Mouse (Mus musculus) mesoderm, embryonic 11.5 days (tissue): ENCODE results near the gene Cort.
"Not testable (repeated sequence)": the region's sequence is repeated elsewhere in the genome, so short reads cannot be mapped to it uniquely, and the experiment has no call there.

Experiments
- DNase-seq: peaks from one replicate; pipeline ENCODE4 v3.0.0-alpha.2; 2012; ENCODE audit warnings: low read depth, low spot score

The Cort gene

DNA sequence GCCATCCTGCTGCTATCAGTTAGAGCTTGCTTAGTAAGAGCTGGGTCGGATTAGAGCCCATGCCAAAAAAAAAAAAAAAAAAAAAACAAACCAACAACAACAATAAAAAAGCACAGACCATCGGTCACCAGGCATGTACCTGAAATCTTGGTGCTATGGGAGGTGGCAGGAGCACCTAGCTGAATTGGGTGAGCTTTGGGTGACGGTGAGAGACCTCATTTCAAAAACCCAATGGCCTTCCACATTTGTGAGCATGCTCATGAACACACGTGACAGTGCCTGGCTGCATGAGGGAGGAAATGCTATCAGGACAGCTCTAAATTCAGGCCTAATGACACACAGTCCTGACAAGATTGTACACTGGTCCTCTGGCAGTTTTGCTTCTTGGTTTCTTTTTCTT lies 21.5 kb upstream of the Cort start:
- no peak for DNase-seq

- no peak for DNase-seq
These were observed 21.0 kb upstream of the Cort start for GRCm38 (mm10) chr4:149147528-149147927.

- no peak for DNase-seq
These were observed 18.6 kb upstream of the Cort start for GRCm38 (mm10) chr4:149145151-149145550.

- peak; percentile 87 for DNase-seq
These were observed 17.9 kb upstream of the Cort start for GRCm38 (mm10) chr4:149144459-149144858.

GRCm38 (mm10) chr4:149143594-149143993 lies 17.0 kb upstream of the Cort start:
- DNase-seq, result no peak

GRCm38 (mm10) chr4:149138515-149138914 lies 12.0 kb upstream of the Cort start:
- no peak for DNase-seq

GRCm38 (mm10) chr4:149136982-149137770 lies 10.6 kb upstream of the Cort start, which contains the start of gene Cenps:
TSS of gene Cenps (minus strand) at chr4:149137629.
- DNase-seq, result peak; percentile 94

DNA sequence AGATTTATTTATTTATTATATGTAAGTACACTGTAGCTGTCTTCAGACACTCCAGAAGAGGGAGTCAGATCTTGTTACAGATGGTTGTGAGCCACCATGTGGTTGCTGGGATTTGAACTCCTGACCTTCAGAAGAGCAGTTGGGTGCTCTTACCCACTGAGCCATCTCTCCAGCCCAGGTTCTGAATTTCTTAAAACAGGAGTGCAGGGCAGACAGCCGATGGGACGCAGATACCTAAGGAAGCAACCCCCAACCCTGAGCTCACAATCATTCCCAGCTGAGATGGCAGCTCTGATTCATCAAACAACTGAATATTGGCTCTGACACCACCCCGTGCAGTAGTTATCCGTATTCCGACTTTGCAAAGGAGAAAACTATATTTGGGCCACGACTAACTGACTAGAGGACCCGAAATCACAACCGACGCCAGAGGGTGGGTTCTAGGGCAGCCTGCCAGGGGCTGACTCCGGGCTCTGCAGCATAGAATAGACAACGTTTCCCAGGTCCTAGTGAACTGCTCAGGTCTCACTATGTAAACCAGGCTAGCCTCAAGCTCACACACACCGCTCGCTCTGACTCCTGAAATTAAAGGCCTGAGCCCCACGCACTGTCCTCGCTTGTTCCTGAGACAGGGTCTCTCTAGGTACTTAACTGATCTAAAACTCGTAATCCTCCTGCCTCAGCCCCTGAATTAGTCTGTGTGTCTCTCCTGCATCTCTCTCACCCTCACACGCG lies 9.7 kb upstream of the Cort start:
- no peak for DNase-seq

DNA sequence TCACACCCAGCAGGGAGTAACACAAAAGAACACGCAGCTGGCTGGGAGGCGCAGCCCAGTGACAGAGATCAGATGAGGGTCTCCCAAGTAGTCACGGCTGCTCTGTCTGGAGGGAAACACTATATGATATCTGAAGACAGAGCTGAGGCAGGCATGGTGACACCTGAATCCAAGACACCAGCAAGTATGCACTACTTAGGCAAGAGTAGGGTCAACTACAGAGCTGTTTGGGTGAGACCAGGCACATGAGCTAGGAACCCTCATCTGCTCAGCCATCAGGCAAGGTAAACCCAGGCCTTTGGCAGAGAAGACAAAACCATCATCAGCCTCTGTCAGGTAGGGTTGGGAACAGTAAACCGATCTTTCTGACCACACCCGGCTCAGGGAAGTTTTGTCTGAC lies 6.8 kb upstream of the Cort start:
- DNase-seq, result no peak

DNA sequence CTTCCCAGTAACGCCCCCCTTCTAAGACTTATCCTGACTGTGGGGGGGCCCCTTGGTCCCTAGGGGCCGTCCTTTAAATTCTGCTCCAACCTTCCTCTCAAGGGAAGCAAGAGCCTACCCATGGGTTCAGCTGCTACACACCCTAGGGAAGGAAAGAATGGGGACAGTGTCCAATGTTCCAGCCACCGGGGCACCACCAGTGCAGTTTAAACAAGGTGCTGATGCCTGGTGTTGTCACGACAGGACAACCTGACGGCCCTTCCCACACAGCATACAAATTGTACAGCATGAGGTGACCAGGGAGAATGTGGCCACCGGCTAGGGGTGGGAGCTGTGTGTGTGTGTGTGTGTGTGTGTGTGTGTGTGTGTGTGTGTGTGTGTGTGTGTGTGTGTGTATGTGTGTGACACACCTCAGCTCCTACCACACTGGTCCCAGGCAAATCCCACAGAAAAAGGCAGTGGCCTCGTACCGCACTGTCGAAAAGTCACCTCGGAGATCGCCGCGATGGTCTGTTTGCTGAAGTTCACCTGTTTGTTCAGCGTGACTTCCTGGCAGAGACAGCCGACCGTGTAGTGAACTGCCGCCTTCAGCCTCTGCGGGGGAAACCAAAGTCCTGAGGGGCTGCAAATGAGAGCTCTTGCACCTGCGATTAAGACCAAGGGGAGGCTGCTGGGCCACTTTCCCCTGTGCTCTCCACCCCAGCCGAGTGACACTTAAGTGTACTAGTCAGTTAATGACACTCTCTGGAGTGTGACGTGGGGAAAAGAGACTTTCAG lies 5.4 kb upstream of the Cort start:
- DNase-seq, result no peak

DNA sequence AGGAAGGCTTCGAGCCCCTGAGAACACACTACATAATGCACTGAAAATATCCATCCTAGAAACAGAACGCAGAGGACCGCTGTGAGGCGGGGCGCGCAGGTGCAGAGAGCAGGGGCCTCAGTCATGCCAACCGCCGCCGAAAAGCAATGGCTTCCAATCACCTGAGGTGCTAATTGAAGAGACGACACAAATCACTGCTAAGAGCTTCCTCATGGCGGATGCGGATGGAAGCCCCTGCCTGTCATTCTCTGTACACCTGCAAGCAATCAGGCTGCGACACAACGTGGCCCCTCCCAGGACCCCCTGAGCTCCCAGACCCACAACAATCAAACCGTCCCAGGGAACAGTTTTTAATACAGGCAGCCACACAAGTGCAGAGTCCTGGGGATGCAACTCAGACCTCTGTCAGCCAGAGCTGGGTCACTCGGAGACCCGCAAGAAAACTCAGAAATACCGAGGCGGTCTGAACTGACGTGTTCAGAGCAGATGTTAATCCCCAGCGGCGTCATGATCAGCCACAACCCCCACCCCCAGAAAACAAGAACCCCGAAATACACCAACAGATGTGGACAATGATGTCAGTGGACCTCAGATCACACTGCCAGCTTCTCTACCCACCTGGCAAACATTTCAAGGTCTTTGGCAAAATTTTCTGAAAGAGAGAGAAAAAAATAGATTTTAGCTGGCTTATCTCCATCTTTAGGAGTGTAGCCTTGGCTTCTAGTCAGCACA lies 4.6 kb upstream of the Cort start:
- DNase-seq, result no peak

GRCm38 (mm10) chr4:149128467-149128866 lies 1.9 kb upstream of the Cort start:
- DNase-seq, result no peak

DNA sequence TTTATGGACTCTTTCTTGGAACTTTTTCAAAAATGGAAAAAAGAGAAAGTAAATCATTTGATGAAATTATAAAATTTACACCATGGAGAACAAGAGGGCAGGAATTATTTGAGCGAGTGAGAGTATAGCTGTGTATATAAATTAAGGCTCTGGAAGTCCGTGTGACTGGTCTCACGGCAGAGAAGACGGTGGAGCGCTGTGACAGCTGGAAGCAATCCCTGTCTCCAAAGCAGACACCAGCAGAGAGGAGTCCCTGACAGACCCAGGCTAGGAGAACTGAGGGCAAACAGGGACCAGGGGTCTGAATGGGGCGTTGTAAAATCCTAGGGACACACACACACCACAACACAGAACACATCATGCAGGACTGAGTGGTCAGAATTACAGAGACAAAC lies 451 bp downstream of the Cort start:
- DNase-seq, result no peak

- no peak for DNase-seq
These were observed 1.0 kb downstream of the Cort start for GRCm38 (mm10) chr4:149125341-149126114.

- no peak for DNase-seq
These were observed 3.1 kb downstream of the Cort start for GRCm38 (mm10) chr4:149123432-149123831.

- DNase-seq, result not testable (repeated sequence)
These were observed 6.5 kb downstream of the Cort start for GRCm38 (mm10) chr4:149119978-149120562.

- DNase-seq, result peak; percentile 91
These were observed 22.5 kb downstream of the Cort start, which contains the start of gene Dffa for GRCm38 (mm10) chr4:149103875-149104561. TSS of gene Dffa (plus strand) at chr4:149104146.

DNA sequence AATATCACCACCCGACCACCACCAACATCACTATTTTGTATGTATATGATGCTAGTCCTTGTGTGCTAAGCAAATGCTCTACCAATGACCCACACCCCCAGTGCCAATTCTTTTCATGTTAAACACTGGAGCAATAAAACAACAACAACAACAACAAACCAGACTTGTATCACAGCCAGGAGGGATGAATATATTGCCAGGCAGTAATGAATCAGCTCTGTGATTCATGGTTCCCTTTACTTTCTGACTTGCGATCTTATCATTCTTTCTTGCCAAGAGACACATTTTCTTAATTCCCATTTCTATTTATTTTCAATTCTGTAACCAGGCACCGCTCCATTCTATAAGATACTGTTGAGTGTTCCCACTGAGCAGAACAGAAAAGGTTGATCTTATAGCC lies 25.1 kb downstream of the Cort start:
- DNase-seq, result no peak

- not testable (repeated sequence) for DNase-seq
These were observed 26.1 kb downstream of the Cort start for GRCm38 (mm10) chr4:149100449-149100848.
